Mouse (Mus musculus): ENCODE results near the gene Hoxd12. TPM values are rescaled to one million over a fixed set of nuclear protein-coding genes. Genes with fewer than 3 reads are reported as not detected.

Hoxd12 gene
- polyA plus RNA-seq, 1 experiment from 2014 or later = not detected

DNA sequence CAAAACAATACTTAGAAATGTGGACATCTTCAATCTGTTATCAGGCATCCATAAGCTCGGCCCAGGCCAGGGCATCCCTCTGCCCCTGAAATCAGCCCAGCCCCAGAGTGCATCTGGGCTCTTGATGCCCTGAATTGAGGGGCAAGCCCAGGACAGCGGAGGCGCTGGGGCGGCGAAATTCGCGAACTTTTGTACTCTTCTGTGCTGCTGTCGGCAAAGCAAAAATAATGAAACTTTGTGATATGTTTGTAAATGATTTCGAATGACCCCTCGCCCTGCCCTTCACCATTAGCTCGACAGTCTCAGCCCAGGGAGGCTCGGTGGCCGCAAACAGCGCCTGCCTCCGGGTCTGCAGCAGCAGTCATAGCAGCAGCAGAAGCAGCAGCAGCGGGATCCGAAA lies 50.4 kb downstream of the Hoxd12 start:
- Histone ChIP-seq H3K27ac (no peak overlapping the region), H3K4me1 (0 out of 2 replicates have a peak, but pooled peaks cover 2% of the 10 kb centered on the region), H3K36me3 (ENCODE audit: poor library complexity, severe bottlenecking) (no peaks in the 10 kb centered on the region), H3K4me3 (no peak overlapping the region), H3K9me3 (replicated peaks) (no peaks in the 10 kb centered on the region), H3K9ac (no peak overlapping the region), H3K4me2 (no peak overlapping the region), H3K27me3 (peaks cover 99% of the 10 kb centered on the region)
- no peak for ATAC-seq
- under 1% methylated on average over 17 of the region's 17 CpGs for WGBS

DNA sequence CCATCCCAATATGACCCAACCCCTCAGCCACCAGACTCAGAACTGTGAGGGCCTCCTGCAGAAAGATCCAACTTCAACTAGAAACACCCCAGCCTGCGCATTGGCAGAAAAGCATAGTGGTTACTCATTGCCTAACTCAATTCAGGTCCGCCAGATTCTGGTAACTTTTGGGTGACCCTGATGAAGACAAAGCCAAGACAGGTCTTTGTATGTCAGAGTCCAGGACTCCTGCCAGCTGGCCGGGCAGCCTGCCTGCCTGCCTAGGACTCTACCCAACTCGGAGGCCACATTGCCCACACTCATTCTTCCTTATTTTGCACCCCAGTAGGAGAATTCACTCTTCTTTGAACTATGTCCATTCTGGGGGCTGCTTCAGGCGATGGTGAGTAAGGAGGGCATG lies 51.7 kb downstream of the Hoxd12 start, which contains the start of gene Gm28230:
TSS of gene Gm28230 (plus strand) at position 178 of the 400 bp plus-strand sequence.
- H3K4me1 ChIP-seq = 0 out of 2 replicates have a peak, but pooled peaks cover 2% of the 10 kb centered on the region
- 2% methylated on average over 5 of the region's 5 CpGs for WGBS
- no peak within 1 kb of the TSS for H3K27ac ChIP-seq
- H3K9me3 ChIP-seq (replicated peaks) = no peaks in the 10 kb centered on the region
- peak within 1 kb of the TSS; percentile 22; the same call in 1 of the 2 replicates for H3K4me2 ChIP-seq
- peaks cover 99% of the 10 kb centered on the region for H3K27me3 ChIP-seq
- H3K9ac ChIP-seq = no peak within 1 kb of the TSS
- H3K36me3 ChIP-seq (ENCODE audit: poor library complexity, severe bottlenecking) = no peaks in the 10 kb centered on the region
- no peak for ATAC-seq
- H3K4me3 ChIP-seq = peak within 1 kb of the TSS; percentile 3; the same call in 1 of the 2 replicates

GRCm38 (mm10) chr2:74726973-74727639 lies 52.3 kb downstream of the Hoxd12 start:
- H3K36me3 ChIP-seq (ENCODE audit: poor library complexity, severe bottlenecking) = no peaks in the 10 kb centered on the region
- no peak overlapping the region for H3K27ac ChIP-seq
- H3K9me3 ChIP-seq (replicated peaks) = no peaks in the 10 kb centered on the region
- peak overlapping the region; percentile 22; the same call in 1 of the 2 replicates for H3K4me2 ChIP-seq
- H3K27me3 ChIP-seq = peaks cover 99% of the 10 kb centered on the region
- under 1% methylated on average over 40 of the region's 43 CpGs for WGBS
- ATAC-seq = no peak
- no peak overlapping the region for H3K9ac ChIP-seq
- peak overlapping the region; percentile 3; the same call in 1 of the 2 replicates for H3K4me3 ChIP-seq
- 0 out of 2 replicates have a peak, but pooled peaks cover 2% of the 10 kb centered on the region for H3K4me1 ChIP-seq

MicroRNA genes within 50 kb of the gene (microRNA counts, 519-probe panel; counts per million panel counts)
- 177 counts per million, percentile 53 among the panel's probes with 10 or more counts for microRNA mmu-miR-10b

Small RNA genes lying within 50 kb of the gene (microRNA-seq; reads per million reads assigned to microRNA genes)
- gene Gm44463 (not detected), gene Mir10b (97.7 reads per million, percentile 50 among the genes with 10 or more reads in this experiment)

Other genes with a start within 250 kb of the Hoxd12 start
- 50.3 and 54.0 TPM in 2 replicates for gene Lnpk, start 95.6 kb upstream of the Hoxd12 start, polyA plus RNA-seq (2015; fragmentation: Nextera tagmentation; extraction: Ambion mirVana)
- not detected in 2 replicates for gene Evx2, start 15.5 kb upstream of the Hoxd12 start, polyA plus RNA-seq (2015; fragmentation: Nextera tagmentation; extraction: Ambion mirVana)
- not detected in 2 replicates for gene Hoxd13, start 6.7 kb upstream of the Hoxd12 start, polyA plus RNA-seq (2015; fragmentation: Nextera tagmentation; extraction: Ambion mirVana)
- gene Hoxd11, start 4.5 kb downstream of the Hoxd12 start, polyA plus RNA-seq (2015; fragmentation: Nextera tagmentation; extraction: Ambion mirVana) = not detected in 2 replicates
- not detected in 2 replicates for gene Hoxd10, start 16.9 kb downstream of the Hoxd12 start, polyA plus RNA-seq (2015; fragmentation: Nextera tagmentation; extraction: Ambion mirVana)
- gene Hoxd9, start 22.7 kb downstream of the Hoxd12 start, polyA plus RNA-seq (2015; fragmentation: Nextera tagmentation; extraction: Ambion mirVana) = not detected in 2 replicates
- not detected in 2 replicates for gene Hoxd8, start 29.6 kb downstream of the Hoxd12 start, polyA plus RNA-seq (2015; fragmentation: Nextera tagmentation; extraction: Ambion mirVana)
- gene Hoxd3, start 36.9 kb downstream of the Hoxd12 start, polyA plus RNA-seq (2015; fragmentation: Nextera tagmentation; extraction: Ambion mirVana) = not detected in 2 replicates
- not detected in 2 replicates for gene Hoxd4, start 36.9 kb downstream of the Hoxd12 start, polyA plus RNA-seq (2015; fragmentation: Nextera tagmentation; extraction: Ambion mirVana)
- not detected in 2 replicates for gene Gm28230, start 51.7 kb downstream of the Hoxd12 start, polyA plus RNA-seq (2015; fragmentation: Nextera tagmentation; extraction: Ambion mirVana)
- not detected in 2 replicates for gene Hoxd1, start 88.0 kb downstream of the Hoxd12 start, polyA plus RNA-seq (2015; fragmentation: Nextera tagmentation; extraction: Ambion mirVana)
- gene Mtx2, start 150.8 kb downstream of the Hoxd12 start, polyA plus RNA-seq (2015; fragmentation: Nextera tagmentation; extraction: Ambion mirVana) = 116 and 136 TPM in 2 replicates

Data from forebrain, embryonic 13.5 days (tissue).